Mouse (Mus musculus): ENCODE data around the gene Arhgef28.

GRCm38 (mm10) chr13:98024680-98025079 is 181.6 kb downstream of the Arhgef28 start:
- TF ChIP-seq POLR2A (IDR thresholded peaks at IDR 0.05; ENCODE audit: borderline replicate concordance, extremely low read depth, insufficient read depth, insufficient read length, poor library complexity, severe bottlenecking), result no peak
- TF ChIP-seq CTCF (IDR thresholded peaks at IDR 0.05; ENCODE audit: borderline replicate concordance, extremely low read depth, insufficient read depth, insufficient read length), result no peak
